Mouse (Mus musculus) heart, embryonic 14.5 days (tissue): ENCODE measurements around the gene Hba-a2. TPM values are rescaled to one million over a fixed set of nuclear protein-coding genes. Genes with fewer than 3 reads are reported as not detected.
"Not testable (repeated sequence)": the region's sequence is repeated elsewhere in the genome, so short reads cannot be mapped to it uniquely, and the experiment has no call there.

Experiments
- ATAC-seq: fragments of 200-750 bp; cut with Nextera tagmentation; 2 replicates; pipeline ENCODE4 v1.8.0; 2017; ENCODE audit warnings: low read depth, moderate TSS enrichment; ENCODE audit not compliant: insufficient number of reproducible peaks, insufficient read depth, low FRiP score
- H3K27ac ChIP-seq, 2 experiments: fragments of 200-500 bp in 1 of 2; fragments of 300-500 bp in 1 of 2; sonication (generic) in 1 of 2; replicated peaks in 1 of 2; 2 replicates each; pipeline ENCODE4 v1.5.1; 2012 to 2014; ENCODE audit warnings: low read depth in 2 of 2, low read length in 2 of 2, control low read depth in 1 of 2, mild to moderate bottlenecking in 1 of 2, mixed read lengths in 1 of 2; ENCODE audit not compliant: control insufficient read depth in 1 of 2, insufficient read depth in 1 of 2
- H3K27me3 ChIP-seq: fragments of 300-500 bp; sonication (generic); 2 replicates; pipeline ENCODE4 v1.6.1; 2014; ENCODE audit warnings: mild to moderate bottlenecking, low read length, control low read depth; ENCODE audit not compliant: control insufficient read depth, insufficient read depth
- H3K36me3 ChIP-seq: fragments of 300-500 bp; sonication (generic); 2 replicates; pipeline ENCODE4 v1.6.1; 2014; ENCODE audit warnings: mild to moderate bottlenecking, control low read depth, low read length, mixed read lengths; ENCODE audit not compliant: control insufficient read depth, insufficient read depth
- H3K4me1 ChIP-seq, 2 experiments: fragments of 200-500 bp in 1 of 2; fragments of 300-500 bp in 1 of 2; sonication (generic) in 1 of 2; 2 replicates each; pipeline ENCODE4 v1.6.1; 2012 to 2014; ENCODE audit warnings: low read length in 2 of 2, control low read depth in 1 of 2, mixed read lengths in 1 of 2; ENCODE audit not compliant: control insufficient read depth in 2 of 2, insufficient read depth in 2 of 2
- H3K4me2 ChIP-seq: fragments of 300-500 bp; sonication (generic); 2 replicates; pipeline ENCODE4 v1.6.1; 2014; ENCODE audit warnings: mild to moderate bottlenecking, low read length
- H3K4me3 ChIP-seq, 2 experiments: fragments of 200-500 bp in 1 of 2; fragments of 300-500 bp in 1 of 2; sonication (generic) in 1 of 2; 2 replicates each; pipeline ENCODE4 v1.5.1; 2012 to 2014; ENCODE audit warnings: low read length in 2 of 2, mild to moderate bottlenecking in 2 of 2, control low read depth in 1 of 2, low read depth in 1 of 2, moderate library complexity in 1 of 2; ENCODE audit not compliant: control insufficient read depth in 1 of 2, insufficient read depth in 1 of 2
- H3K9ac ChIP-seq: fragments of 300-500 bp; sonication (generic); 2 replicates; pipeline ENCODE4 v1.6.1; 2014; ENCODE audit warnings: mild to moderate bottlenecking, low read length
- H3K9me3 ChIP-seq: fragments of 300-500 bp; sonication (generic); 2 replicates; pipeline ENCODE4 v1.6.1; 2016; ENCODE audit warnings: low read length, control low read depth; ENCODE audit not compliant: control insufficient read depth
- WGBS: fragments of 180-500 bp; shearing (Covaris S2); extraction: QIAGEN DNeasy Blood & Tissue Kit; methylation state at CpG from one replicate; pipeline ENCODE4 v1.1.7; 2014; 5-methylcytosine and 5-hydroxymethylcytosine counted together
- polyA plus RNA-seq: library from polyadenylated mRNA; unstranded; fragments of >200 nt; fragmentation: Nextera tagmentation; extraction: Ambion mirVana; gene quantifications from 2 replicates; pipeline ENCODE4 v1.2.1, GENCODE M21; 2014

Gene Hba-a2
- 18,791 and 33,479 TPM in 2 replicates for polyA plus RNA-seq

- no CpG with 5 or more reads among the region's 4 CpGs for WGBS
- H3K36me3 ChIP-seq, H3K4me2 ChIP-seq, H3K4me1 ChIP-seq, H3K9ac ChIP-seq, H3K9me3 ChIP-seq, H3K27ac ChIP-seq, H3K4me3 ChIP-seq: not testable (repeated sequence)
- peak; percentile 51 for ATAC-seq
- peaks cover 18% of the 10 kb centered on the region for H3K27me3 ChIP-seq
Observed at GRCm38 (mm10) chr11:32296203-32296602, at the start of gene Hba-a2. TSS of gene Hba-a2 (plus strand) at chr11:32296489.

GRCm38 (mm10) chr11:32247068-32247467, 49.2 kb upstream of the Hba-a2 start:
- Histone ChIP-seq H3K36me3 (peaks cover 75% of the 10 kb centered on the region), H3K27ac (no peak overlapping the region)

DNA sequence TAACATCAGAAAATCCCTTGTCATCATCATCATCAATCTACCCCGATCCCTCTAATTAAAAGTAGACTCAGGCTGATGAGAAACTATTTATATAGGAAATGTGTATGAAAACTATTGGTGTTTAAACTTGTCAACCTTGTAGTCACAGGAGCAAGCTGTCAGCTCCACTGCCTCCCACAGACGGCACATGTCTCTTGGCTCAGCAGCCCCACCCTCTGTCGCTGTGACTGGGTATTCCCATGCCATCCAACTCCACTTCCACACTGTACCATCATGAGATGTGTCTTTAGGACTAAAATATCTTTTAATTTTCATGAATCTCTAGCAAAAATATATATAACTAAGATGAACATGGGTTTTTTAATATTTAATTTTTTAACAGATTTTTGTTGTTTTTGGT, 47.9 kb upstream of the Hba-a2 start:
- 76% methylated on average over 3 of the region's 3 CpGs for WGBS
- H3K27ac ChIP-seq = no peak overlapping the region

More at GRCm38 (mm10) chr11:32247068-32247467, 49.2 kb upstream of the Hba-a2 start:
- Histone ChIP-seq H3K4me3 (no peak overlapping the region), H3K4me1 (peaks cover 6 to 11% of the 10 kb centered on the region in 2 experiments; a peak in 3 of 4 replicates), H3K9ac (no peak overlapping the region), H3K9me3 (no peaks in the 10 kb centered on the region), H3K27me3 (no peaks in the 10 kb centered on the region), H3K4me2 (no peak overlapping the region)
- ATAC-seq = no peak

DNA sequence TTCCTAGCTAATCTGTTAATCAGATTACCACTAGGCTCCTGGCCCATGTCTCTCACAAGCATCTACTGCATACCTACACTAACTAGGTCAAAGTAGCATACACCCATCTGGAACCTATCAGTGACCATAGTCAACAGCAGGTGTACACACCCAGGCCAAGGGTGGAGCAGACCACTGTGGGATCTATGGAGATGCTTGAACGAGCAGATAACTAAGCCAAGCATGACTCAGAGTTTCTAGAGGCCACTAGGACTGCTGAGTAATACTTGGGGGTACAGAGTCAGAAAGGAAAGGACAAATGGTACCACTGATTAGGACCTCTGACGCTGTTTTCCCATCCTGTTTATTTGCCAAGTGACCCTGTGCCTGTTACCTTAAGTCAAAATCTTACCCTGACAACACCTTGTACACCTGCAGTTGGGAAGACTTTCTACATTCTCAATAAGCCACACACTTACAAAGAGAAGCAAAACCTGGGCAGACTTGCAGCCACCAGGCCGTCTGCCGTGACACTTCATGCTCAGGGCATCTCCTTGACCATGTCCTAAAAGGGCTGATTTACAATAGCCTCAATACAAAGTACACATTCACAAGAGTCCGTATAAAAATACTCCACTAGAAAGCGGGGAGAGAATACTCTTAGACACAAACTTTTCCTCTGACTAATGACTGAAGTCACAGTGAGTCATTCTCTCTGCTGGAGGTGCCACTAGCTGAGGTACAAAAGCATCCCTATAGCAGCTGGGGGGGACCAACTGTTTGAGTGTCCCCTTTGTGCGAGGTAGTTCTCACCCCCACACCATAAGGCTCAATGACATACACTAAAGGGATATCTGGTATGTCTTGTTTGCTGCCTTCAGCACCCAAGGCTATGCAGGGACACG, 45.2 kb upstream of the Hba-a2 start:
- Histone ChIP-seq H3K9me3 (no peaks in the 10 kb centered on the region), H3K4me2 (no peak overlapping the region), H3K27ac (no peak overlapping the region), H3K4me3 (no peak overlapping the region), H3K4me1 (no peaks in the 10 kb centered on the region), H3K9ac (no peak overlapping the region), H3K27me3 (no peaks in the 10 kb centered on the region), H3K36me3 (peaks cover 83% of the 10 kb centered on the region)
- 81% methylated on average over 8 of the region's 8 CpGs for WGBS
- ATAC-seq = no peak

More for the DNA sequence above, 47.9 kb upstream of the Hba-a2 start:
- H3K4me1 ChIP-seq = peaks cover 5 to 8% of the 10 kb centered on the region in 2 experiments; a peak in 3 of 4 replicates
- no peak for ATAC-seq
- H3K36me3 ChIP-seq = peaks cover 82% of the 10 kb centered on the region
- no peak overlapping the region for H3K9ac ChIP-seq
- H3K9me3 ChIP-seq = no peaks in the 10 kb centered on the region
- H3K27me3 ChIP-seq = no peaks in the 10 kb centered on the region
- no peak overlapping the region for H3K4me2 ChIP-seq
- no peak overlapping the region for H3K4me3 ChIP-seq

- ATAC-seq = no peak
- H3K4me2 ChIP-seq = no peak overlapping the region
- H3K4me3 ChIP-seq = no peak overlapping the region
- no peaks in the 10 kb centered on the region for H3K9me3 ChIP-seq
- WGBS = 97% methylated on average over 1 of the region's 1 CpGs
- H3K27ac ChIP-seq = no peak overlapping the region
- no peak overlapping the region for H3K9ac ChIP-seq
- H3K36me3 ChIP-seq = peaks cover 63% of the 10 kb centered on the region
- no peaks in the 10 kb centered on the region for H3K4me1 ChIP-seq
- no peaks in the 10 kb centered on the region for H3K27me3 ChIP-seq
Observed at GRCm38 (mm10) chr11:32253121-32253520, 43.2 kb upstream of the Hba-a2 start.

GRCm38 (mm10) chr11:32256146-32256545, 40.1 kb upstream of the Hba-a2 start:
- no peaks in the 10 kb centered on the region for H3K9me3 ChIP-seq
- H3K27ac ChIP-seq = no peak overlapping the region
- no peak overlapping the region for H3K4me3 ChIP-seq
- no peak overlapping the region for H3K9ac ChIP-seq
- H3K36me3 ChIP-seq = peaks cover 49% of the 10 kb centered on the region
- no peak overlapping the region for H3K4me2 ChIP-seq
- 83% methylated on average over 1 of the region's 1 CpGs for WGBS
- H3K4me1 ChIP-seq = no peaks in the 10 kb centered on the region
- H3K27me3 ChIP-seq = no peaks in the 10 kb centered on the region
- ATAC-seq = no peak

DNA sequence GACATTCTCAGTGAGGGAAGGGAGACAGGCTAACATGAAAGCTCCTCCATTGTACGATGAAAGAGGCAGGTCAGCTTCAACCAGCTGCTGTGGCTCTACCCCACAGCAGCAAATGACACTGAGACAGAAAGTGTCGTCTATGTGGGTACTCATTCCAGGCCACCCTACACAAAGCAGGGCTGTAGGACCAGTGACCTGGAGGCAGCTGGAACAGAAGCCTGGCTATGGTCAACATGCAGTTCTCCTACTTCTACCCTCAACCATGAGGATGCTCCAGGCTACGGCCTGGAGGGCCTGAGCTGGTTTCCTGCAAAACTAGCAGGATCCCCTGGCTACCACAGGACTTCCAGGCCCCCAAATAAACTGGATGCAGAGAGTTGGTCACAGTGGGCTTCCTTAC, 39.7 kb upstream of the Hba-a2 start:
- Histone ChIP-seq H3K27me3 (no peaks in the 10 kb centered on the region), H3K27ac (no peak overlapping the region), H3K4me2 (no peak overlapping the region), H3K9ac (no peak overlapping the region), H3K9me3 (no peaks in the 10 kb centered on the region), H3K4me1 (no peaks in the 10 kb centered on the region), H3K4me3 (no peak overlapping the region), H3K36me3 (peaks cover 46% of the 10 kb centered on the region)
- ATAC-seq = no peak
- WGBS = 83% methylated on average over 3 of the region's 3 CpGs
